Mouse (Mus musculus): ENCODE data around the gene Adgrl2. TPM values are rescaled to one million over a fixed set of nuclear protein-coding genes. Genes with fewer than 3 reads are reported as not detected.

The Adgrl2 gene
- total and polyA plus RNA-seq, 3 experiments = 0.34 to 6.6 (median 3.2) TPM

DNA sequence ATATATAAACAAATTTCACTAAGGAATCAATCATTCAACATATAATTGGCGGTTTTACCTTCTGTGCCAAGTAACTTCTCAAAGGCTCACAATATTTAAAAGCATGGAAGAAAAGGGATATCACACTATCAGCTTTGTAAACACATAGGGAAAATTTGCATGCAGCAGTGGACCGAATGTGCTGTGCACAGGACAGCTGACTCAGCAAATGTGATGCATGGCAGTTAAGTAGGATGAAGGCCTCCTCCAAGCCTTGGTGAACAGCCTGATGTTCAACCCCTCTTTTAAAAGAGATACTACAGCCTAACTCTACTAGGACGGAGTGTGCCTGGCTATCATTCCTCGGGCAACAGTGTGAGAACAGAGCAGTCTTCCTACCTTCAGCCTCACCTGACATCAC, 105.2 kb downstream of the Adgrl2 start:
- in situ Hi-C loops (cut with MboI; ENCODE audit: low pct_ligation_motif_present, low pct_unique_long_range_greater_than_20kb, low sequenced_read_pairs) (no loop called here), dilution Hi-C loops (cut with MboI; ENCODE audit: extremely low pct_ligation_motif_present, extremely low pct_unique_long_range_greater_than_20kb, low sequenced_read_pairs) (no loop called here)
- Histone ChIP-seq H3K9me3 (replicated peaks; ENCODE audit: low read length) (no peaks in the 10 kb centered on the region), H3K27me3 (replicated peaks) (peaks cover 4% of the 10 kb centered on the region), H3K4me1 (ENCODE audit: control insufficient read depth in 1 of 2, insufficient read depth in 2 of 2) (peaks cover 8 to 19% of the 10 kb centered on the region in 2 experiments), H3K9ac (ENCODE audit: insufficient read depth, low read depth) (no peak overlapping the region), H3K4me3 (replicated peaks in 1 of 3; ENCODE audit: low read depth in 2 of 3, low read length in 2 of 3, poor library complexity in 1 of 3) (no peak overlapping the region), H3K4me2 (ENCODE audit: insufficient read depth, low read depth, poor library complexity, severe bottlenecking) (no peak overlapping the region), H3K36me3 (replicated peaks in 1 of 2; ENCODE audit: control insufficient read depth in 1 of 2, insufficient read depth in 1 of 2, low read length in 1 of 2) (no peaks in the 10 kb centered on the region), H3K79me2 (replicated peaks; ENCODE audit: control insufficient read depth, extremely low read depth, insufficient read depth, poor library complexity, severe bottlenecking) (no peaks in the 10 kb centered on the region), H3K27ac (ENCODE audit: insufficient read depth, low read depth) (no peak overlapping the region)
- TF ChIP-seq KAT2A (IDR thresholded peaks at IDR 0.05; ENCODE audit: insufficient replicate concordance, low read length) (no peak), MAFK (IDR thresholded peaks at IDR 0.05; ENCODE audit: insufficient replicate concordance, low read length) (peak; percentile 99), BHLHE40 (IDR thresholded peaks at IDR 0.05; ENCODE audit: low read depth, low read length) (0 out of 2 replicates have a peak, but pooled peaks have one; percentile 10)
- no peak for DNase-seq (ENCODE audit: extremely low read depth)

DNA sequence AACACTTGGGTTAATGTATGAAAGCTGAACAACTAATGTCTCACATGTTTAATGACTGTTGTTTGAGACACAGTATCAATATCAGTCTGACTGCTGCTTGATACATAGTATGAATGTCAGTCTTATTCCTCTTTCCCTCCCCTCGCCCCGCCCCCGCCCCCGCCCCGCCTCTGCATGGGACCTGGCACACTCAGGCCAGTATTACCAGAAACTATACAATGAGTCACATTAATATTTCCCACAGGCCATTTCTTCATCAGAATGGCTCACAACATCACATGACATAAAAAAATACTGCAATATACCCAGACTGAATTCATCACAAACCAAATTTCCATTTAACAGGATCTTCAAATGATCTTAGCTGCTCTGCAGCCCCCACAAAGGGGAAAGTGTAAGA, 108.9 kb downstream of the Adgrl2 start:
- Histone ChIP-seq H3K9me3 (replicated peaks; ENCODE audit: low read length) (no peaks in the 10 kb centered on the region), H3K27me3 (replicated peaks) (no peaks in the 10 kb centered on the region), H3K27ac (ENCODE audit: insufficient read depth, low read depth) (no peak overlapping the region), H3K9ac (ENCODE audit: insufficient read depth, low read depth) (no peak overlapping the region), H3K79me2 (replicated peaks; ENCODE audit: control insufficient read depth, extremely low read depth, insufficient read depth, poor library complexity, severe bottlenecking) (no peaks in the 10 kb centered on the region), H3K4me1 (ENCODE audit: control insufficient read depth in 1 of 2, insufficient read depth in 2 of 2) (peaks cover 4 to 14% of the 10 kb centered on the region in 2 experiments), H3K4me3 (replicated peaks in 1 of 3; ENCODE audit: low read depth in 2 of 3, low read length in 2 of 3, poor library complexity in 1 of 3) (no peak overlapping the region), H3K36me3 (replicated peaks in 1 of 2; ENCODE audit: control insufficient read depth in 1 of 2, insufficient read depth in 1 of 2, low read length in 1 of 2) (no peaks in the 10 kb centered on the region), H3K4me2 (ENCODE audit: insufficient read depth, low read depth, poor library complexity, severe bottlenecking) (no peak overlapping the region)
- DNase-seq (ENCODE audit: extremely low read depth) = no peak
- dilution Hi-C loops (cut with MboI; ENCODE audit: extremely low pct_ligation_motif_present, extremely low pct_unique_long_range_greater_than_20kb, low sequenced_read_pairs) = no loop called here
- TF ChIP-seq TBP (conservative IDR thresholded peaks at IDR 0.05; ENCODE audit: low read depth, low read length) = no peak
- TF ChIP-seq HCFC1 (IDR thresholded peaks at IDR 0.05; ENCODE audit: low read depth, low read length) = no peak
- no peak for TF ChIP-seq POLR2A (IDR thresholded peaks at IDR 0.05; ENCODE audit: low read depth, low read length)
- no peak for TF ChIP-seq MAZ (IDR thresholded peaks at IDR 0.05; ENCODE audit: low read depth, low read length)
- no peak for TF ChIP-seq EP300 (IDR thresholded peaks at IDR 0.05; ENCODE audit: low read length)
- no peak for TF ChIP-seq MXI1 (IDR thresholded peaks at IDR 0.05; ENCODE audit: low read depth, low read length)
- no peak for TF ChIP-seq JUN (IDR thresholded peaks at IDR 0.05; ENCODE audit: insufficient read depth, low read depth, low read length)
- TF ChIP-seq CTCF (conservative IDR thresholded peaks at IDR 0.05 in 1 of 2, IDR thresholded peaks at IDR 0.05 in 1 of 2; ENCODE audit: low read depth in 2 of 2, low read length in 2 of 2) = no peak
- no peak for TF ChIP-seq NRF1 (IDR thresholded peaks at IDR 0.05; ENCODE audit: low read depth, low read length)
- no peak for TF ChIP-seq RCOR1 (conservative IDR thresholded peaks at IDR 0.05; ENCODE audit: low read depth, low read length)
- no peak for TF ChIP-seq ZKSCAN1 (IDR thresholded peaks at IDR 0.05; ENCODE audit: borderline replicate concordance, low read depth, low read length)
- no peak for TF ChIP-seq E2F4 (IDR thresholded peaks at IDR 0.05; ENCODE audit: insufficient replicate concordance, low read depth, low read length)
- TF ChIP-seq ZMIZ1 (IDR thresholded peaks at IDR 0.05; ENCODE audit: low read depth, low read length) = no peak
- no peak for TF ChIP-seq ETS1 (conservative IDR thresholded peaks at IDR 0.05; ENCODE audit: low read depth, low read length)
- no peak for TF ChIP-seq PAX5 (IDR thresholded peaks at IDR 0.05; ENCODE audit: low read length)
- no peak for TF ChIP-seq KAT2A (IDR thresholded peaks at IDR 0.05; ENCODE audit: insufficient replicate concordance, low read length)
- no peak for TF ChIP-seq IRF4 (IDR thresholded peaks at IDR 0.05; ENCODE audit: low read depth, low read length)
- in situ Hi-C loops (cut with MboI; ENCODE audit: low pct_ligation_motif_present, low pct_unique_long_range_greater_than_20kb, low sequenced_read_pairs) = no loop called here

Measured in CH12.LX (cell line).